Mouse (Mus musculus): ENCODE results near the gene Gm10134. TPM values are rescaled to one million over a fixed set of nuclear protein-coding genes. Genes with fewer than 3 reads are reported as not detected.

The Gm10134 gene
- total and polyA plus RNA-seq, 3 experiments = not detected

DNA sequence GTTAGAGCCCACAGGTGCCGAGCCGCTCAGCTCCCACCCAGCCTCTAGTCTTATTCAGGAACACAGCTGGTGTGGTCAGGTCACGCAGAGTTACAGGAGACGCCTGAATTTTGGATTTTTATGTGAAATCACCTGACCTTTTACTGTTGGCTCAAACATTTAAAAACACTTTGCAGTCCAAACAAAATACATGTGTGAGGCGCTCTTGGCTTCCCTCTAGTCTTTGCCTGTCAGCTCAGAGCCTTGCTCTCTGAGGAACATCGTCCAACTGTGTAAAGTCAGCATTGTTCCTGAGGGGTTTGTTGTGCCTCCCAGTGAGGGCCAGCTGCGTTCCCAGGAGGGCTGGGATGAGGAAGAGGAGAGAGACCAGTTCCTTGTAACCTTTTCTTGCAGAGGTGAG, 24.4 kb downstream of the Gm10134 start:
- Histone ChIP-seq H3K4me1 (ENCODE audit: control insufficient read depth in 1 of 2, insufficient read depth in 2 of 2) (peaks cover 46 to 87% of the 10 kb centered on the region in 2 experiments), H3K79me2 (replicated peaks; ENCODE audit: control insufficient read depth, extremely low read depth, insufficient read depth, poor library complexity, severe bottlenecking) (no peaks in the 10 kb centered on the region), H3K4me2 (ENCODE audit: insufficient read depth, low read depth, poor library complexity, severe bottlenecking) (no peak overlapping the region), H3K9me3 (replicated peaks; ENCODE audit: low read length) (no peaks in the 10 kb centered on the region), H3K4me3 (replicated peaks in 1 of 3; ENCODE audit: low read depth in 2 of 3, low read length in 2 of 3, poor library complexity in 1 of 3) (no peak overlapping the region), H3K27me3 (replicated peaks) (peaks cover 4% of the 10 kb centered on the region), H3K27ac (ENCODE audit: insufficient read depth, low read depth) (no peak overlapping the region), H3K36me3 (replicated peaks in 1 of 2; ENCODE audit: control insufficient read depth in 1 of 2, insufficient read depth in 1 of 2, low read length in 1 of 2) (peaks cover 0 to 2% of the 10 kb centered on the region in 2 experiments), H3K9ac (ENCODE audit: insufficient read depth, low read depth) (no peak overlapping the region)
- TF ChIP-seq SIN3A (IDR thresholded peaks at IDR 0.05; ENCODE audit: low read length) (no peak), USF2 (conservative IDR thresholded peaks at IDR 0.05; ENCODE audit: low read depth, low read length) (no peak), TCF12 (IDR thresholded peaks at IDR 0.05; ENCODE audit: low read depth, low read length) (no peak), GABPA (IDR thresholded peaks at IDR 0.05; ENCODE audit: insufficient replicate concordance, low read depth, low read length) (no peak), MXI1 (IDR thresholded peaks at IDR 0.05; ENCODE audit: low read depth, low read length) (no peak), POLR2A (IDR thresholded peaks at IDR 0.05; ENCODE audit: low read depth, low read length) (no peak), NELFE (IDR thresholded peaks at IDR 0.05; ENCODE audit: low read depth, low read length) (no peak), MAX (IDR thresholded peaks at IDR 0.05; ENCODE audit: low read length) (no peak), BHLHE40 (IDR thresholded peaks at IDR 0.05; ENCODE audit: low read depth, low read length) (no peak), UBTF (IDR thresholded peaks at IDR 0.05; ENCODE audit: low read depth, low read length) (no peak), JUN (IDR thresholded peaks at IDR 0.05; ENCODE audit: insufficient read depth, low read depth, low read length) (no peak), RCOR1 (conservative IDR thresholded peaks at IDR 0.05; ENCODE audit: low read depth, low read length) (no peak), NRF1 (IDR thresholded peaks at IDR 0.05; ENCODE audit: low read depth, low read length) (no peak), HCFC1 (IDR thresholded peaks at IDR 0.05; ENCODE audit: low read depth, low read length) (no peak), KAT2A (IDR thresholded peaks at IDR 0.05; ENCODE audit: insufficient replicate concordance, low read length) (no peak), IRF4 (IDR thresholded peaks at IDR 0.05; ENCODE audit: low read depth, low read length) (no peak), CHD1 (IDR thresholded peaks at IDR 0.05; ENCODE audit: low read depth, low read length) (no peak)
- in situ Hi-C loops (cut with MboI; ENCODE audit: low pct_ligation_motif_present, low pct_unique_long_range_greater_than_20kb, low sequenced_read_pairs) (no loop called here), dilution Hi-C loops (cut with MboI; ENCODE audit: extremely low pct_ligation_motif_present, extremely low pct_unique_long_range_greater_than_20kb, low sequenced_read_pairs) (no loop called here)
- DNase-seq (ENCODE audit: extremely low read depth) = no peak

- peak overlapping the region; percentile 32 to 70 (median 55) for H3K4me3 ChIP-seq (replicated peaks in 1 of 3; ENCODE audit: low read depth in 2 of 3, low read length in 2 of 3, poor library complexity in 1 of 3)
- peak; percentile 74 for DNase-seq (ENCODE audit: extremely low read depth)
- peaks cover 37 to 88% of the 10 kb centered on the region in 2 experiments for H3K4me1 ChIP-seq (ENCODE audit: control insufficient read depth in 1 of 2, insufficient read depth in 2 of 2)
- peak overlapping the region; percentile 45 for H3K9ac ChIP-seq (ENCODE audit: insufficient read depth, low read depth)
- H3K9me3 ChIP-seq (replicated peaks; ENCODE audit: low read length) = no peaks in the 10 kb centered on the region
- no peaks in the 10 kb centered on the region for H3K36me3 ChIP-seq (replicated peaks in 1 of 2; ENCODE audit: control insufficient read depth in 1 of 2, insufficient read depth in 1 of 2, low read length in 1 of 2)
- no peak overlapping the region for H3K27ac ChIP-seq (ENCODE audit: insufficient read depth, low read depth)
- in situ Hi-C loops (cut with MboI; ENCODE audit: low pct_ligation_motif_present, low pct_unique_long_range_greater_than_20kb, low sequenced_read_pairs) (no loop called here), dilution Hi-C loops (cut with MboI; ENCODE audit: extremely low pct_ligation_motif_present, extremely low pct_unique_long_range_greater_than_20kb, low sequenced_read_pairs) (no loop called here)
- peak overlapping the region; percentile 67 for H3K4me2 ChIP-seq (ENCODE audit: insufficient read depth, low read depth, poor library complexity, severe bottlenecking)
- peaks cover 4% of the 10 kb centered on the region for H3K27me3 ChIP-seq (replicated peaks)
- no peaks in the 10 kb centered on the region for H3K79me2 ChIP-seq (replicated peaks; ENCODE audit: control insufficient read depth, extremely low read depth, insufficient read depth, poor library complexity, severe bottlenecking)
- TF ChIP-seq MAX (IDR thresholded peaks at IDR 0.05; ENCODE audit: low read length) (no peak), CHD1 (IDR thresholded peaks at IDR 0.05; ENCODE audit: low read depth, low read length) (no peak), E2F4 (IDR thresholded peaks at IDR 0.05; ENCODE audit: insufficient replicate concordance, low read depth, low read length) (no peak), ZMIZ1 (IDR thresholded peaks at IDR 0.05; ENCODE audit: low read depth, low read length) (no peak), GABPA (IDR thresholded peaks at IDR 0.05; ENCODE audit: insufficient replicate concordance, low read depth, low read length) (no peak), RCOR1 (conservative IDR thresholded peaks at IDR 0.05; ENCODE audit: low read depth, low read length) (no peak), SIN3A (IDR thresholded peaks at IDR 0.05; ENCODE audit: low read length) (0 out of 2 replicates have a peak, but pooled peaks have one; percentile 37), ZC3H11A (IDR thresholded peaks at IDR 0.05; ENCODE audit: low read depth, low read length) (no peak), RAD21 (IDR thresholded peaks at IDR 0.05; ENCODE audit: low read depth, low read length) (no peak), IRF4 (IDR thresholded peaks at IDR 0.05; ENCODE audit: low read depth, low read length) (no peak), MAFK (IDR thresholded peaks at IDR 0.05; ENCODE audit: insufficient replicate concordance, low read length) (no peak), UBTF (IDR thresholded peaks at IDR 0.05; ENCODE audit: low read depth, low read length) (no peak), BHLHE40 (IDR thresholded peaks at IDR 0.05; ENCODE audit: low read depth, low read length) (0 out of 2 replicates have a peak, but pooled peaks have one; percentile 25), NELFE (IDR thresholded peaks at IDR 0.05; ENCODE audit: low read depth, low read length) (no peak), MXI1 (IDR thresholded peaks at IDR 0.05; ENCODE audit: low read depth, low read length) (peak; percentile 30; the same call in 1 of the 2 replicates), KAT2A (IDR thresholded peaks at IDR 0.05; ENCODE audit: insufficient replicate concordance, low read length) (no peak), MAZ (IDR thresholded peaks at IDR 0.05; ENCODE audit: low read depth, low read length) (no peak), TCF12 (IDR thresholded peaks at IDR 0.05; ENCODE audit: low read depth, low read length) (no peak), MEF2A (IDR thresholded peaks at IDR 0.05; ENCODE audit: borderline replicate concordance, low read depth, low read length) (no peak; the same call in 1 of the 2 replicates), JUND (conservative IDR thresholded peaks at IDR 0.05; ENCODE audit: low read depth, low read length) (no peak), ELF1 (IDR thresholded peaks at IDR 0.05; ENCODE audit: low read depth, low read length) (no peak), EP300 (IDR thresholded peaks at IDR 0.05; ENCODE audit: low read length) (no peak), USF1 (IDR thresholded peaks at IDR 0.05; ENCODE audit: low read depth, low read length) (no peak)
Measured at GRCm38 (mm10) chr2:28532938-28533771, 27.3 kb downstream of the Gm10134 start.
